Mouse (Mus musculus) C2C12 (cell line): ENCODE measurements around the gene Myh10.

ENCODE experiments used
- CEBPB ChIP-seq: IDR thresholded peaks from one replicate; pipeline ENCODE4 v1.6.1; 2011; ENCODE audit warnings: low read depth, mild to moderate bottlenecking, control low read depth, moderate library complexity
- CTCF ChIP-seq: IDR thresholded peaks from one replicate; pipeline ENCODE4 v1.5.1; 2011; ENCODE audit not compliant: control insufficient read depth, insufficient read depth, insufficient read length
- MAX ChIP-seq: IDR thresholded peaks from one replicate; pipeline ENCODE4 v1.6.1; 2011; ENCODE audit warnings: mild to moderate bottlenecking, control low read depth
- MYOG ChIP-seq: IDR thresholded peaks from one replicate; pipeline ENCODE4 v1.6.1; 2011; ENCODE audit not compliant: control insufficient read depth, insufficient read length; ENCODE audit errors: extremely low read depth

DNA sequence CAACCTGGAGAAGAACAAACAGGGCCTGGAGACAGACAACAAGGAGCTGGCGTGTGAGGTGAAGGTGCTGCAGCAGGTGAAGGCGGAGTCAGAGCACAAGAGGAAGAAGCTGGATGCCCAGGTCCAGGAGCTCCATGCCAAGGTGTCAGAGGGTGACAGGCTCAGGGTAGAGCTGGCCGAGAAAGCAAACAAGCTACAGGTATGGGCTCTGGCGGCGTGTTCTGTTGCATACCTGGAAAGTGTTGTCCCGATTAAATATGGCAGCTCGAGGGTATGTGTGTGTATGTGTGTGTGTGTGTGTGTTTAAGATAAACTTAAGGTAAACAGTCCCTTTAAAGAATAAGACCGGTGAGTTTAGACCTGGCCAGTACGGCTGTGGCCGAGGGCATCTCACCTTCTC, 106.9 kb downstream of the Myh10 start:
- no peak for TF ChIP-seq CTCF
- TF ChIP-seq CEBPB, result no peak
- TF ChIP-seq MYOG, result no peak
- no peak for TF ChIP-seq MAX
